Mouse (Mus musculus) liver, adult 2 months (tissue): Measurements from ENCODE around the gene Pkmyt1.

ENCODE experiments used
- CTCF ChIP-seq: fragments of 200-500 bp; IDR thresholded peaks from 2 replicates; pipeline ENCODE4 v1.5.1; 2011; ENCODE audit warnings: low read depth, low read length, control low read depth
- POLR2A ChIP-seq: fragments of 200-500 bp; IDR thresholded peaks from 2 replicates; pipeline ENCODE4 v1.6.1; 2011; ENCODE audit warnings: low read length, control low read depth; ENCODE audit not compliant: insufficient read depth; ENCODE audit errors: extremely low read depth

DNA sequence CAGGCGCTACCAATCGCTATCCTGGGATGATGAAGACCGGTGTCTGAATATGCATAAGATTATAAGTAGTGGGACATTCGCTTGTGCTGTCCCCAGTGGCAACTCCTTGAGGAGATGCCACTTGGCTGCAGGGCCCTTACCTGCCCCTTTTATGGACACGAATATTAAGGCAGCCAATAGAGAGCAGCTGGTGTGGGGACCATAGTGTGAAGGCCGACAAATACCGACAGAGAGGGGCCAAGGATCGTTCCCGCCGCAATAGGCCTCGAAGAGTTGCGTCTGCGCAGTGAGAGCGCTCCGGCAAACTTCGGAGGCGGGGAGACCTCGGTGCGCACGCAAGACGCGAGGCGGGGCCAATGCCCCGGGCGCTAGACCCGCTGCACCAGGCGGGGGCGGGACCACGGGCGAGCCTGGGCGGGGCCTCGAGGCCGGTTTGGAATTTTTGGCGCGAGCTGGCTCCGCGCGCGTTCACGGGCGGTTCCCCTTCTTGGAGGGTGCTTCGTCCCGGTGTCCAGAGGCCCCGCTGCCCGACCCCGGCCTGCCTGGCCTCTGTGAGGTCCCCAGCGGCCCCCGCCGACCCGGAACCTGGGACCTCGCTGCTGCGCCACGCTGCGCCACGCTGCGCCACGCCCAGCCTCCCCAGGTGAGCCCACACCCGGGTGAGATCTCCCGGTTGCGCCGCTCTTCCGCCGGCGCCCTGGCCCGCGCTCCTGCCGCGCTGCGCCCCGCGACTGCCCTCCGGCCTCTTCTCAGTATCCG lies at the start of gene Pkmyt1:
- TF ChIP-seq CTCF, result 0 out of 2 replicates have a peak, but pooled peaks have one; percentile 8
- peak; percentile 53 for TF ChIP-seq POLR2A
